Mouse (Mus musculus) neutrophil, adult 59 days (primary cell): Measurements from ENCODE around the gene Hoxa10. TPM values are rescaled to one million over a fixed set of nuclear protein-coding genes. Genes with fewer than 3 reads are reported as not detected.

Experiments
- total RNA-seq, 2 experiments: library from RNA; stranded (reverse); gene quantifications; 1 replicate in 1 of 2; 2 replicates in 1 of 2; pipeline ENCODE4 v1.2.4; 2023

Hoxa10 gene
- not detected for total RNA-seq

GRCm38 (mm10) chr6:52240389-52241000, at the start of gene Hoxa10:
TSS of gene Hoxa10 (minus strand) at chr6:52240854.

GRCm38 (mm10) chr6:52260654-52261575, 20.3 kb upstream of the Hoxa10 start, which contains the start of gene Hoxa13:
TSS of gene Hoxa13 (minus strand) at chr6:52260880.

GRCm38 (mm10) chr6:52245757-52246142, 5.1 kb upstream of the Hoxa10 start, which contains the start of gene Hoxa11:
TSS of gene Hoxa11 (minus strand) at chr6:52245810.

DNA sequence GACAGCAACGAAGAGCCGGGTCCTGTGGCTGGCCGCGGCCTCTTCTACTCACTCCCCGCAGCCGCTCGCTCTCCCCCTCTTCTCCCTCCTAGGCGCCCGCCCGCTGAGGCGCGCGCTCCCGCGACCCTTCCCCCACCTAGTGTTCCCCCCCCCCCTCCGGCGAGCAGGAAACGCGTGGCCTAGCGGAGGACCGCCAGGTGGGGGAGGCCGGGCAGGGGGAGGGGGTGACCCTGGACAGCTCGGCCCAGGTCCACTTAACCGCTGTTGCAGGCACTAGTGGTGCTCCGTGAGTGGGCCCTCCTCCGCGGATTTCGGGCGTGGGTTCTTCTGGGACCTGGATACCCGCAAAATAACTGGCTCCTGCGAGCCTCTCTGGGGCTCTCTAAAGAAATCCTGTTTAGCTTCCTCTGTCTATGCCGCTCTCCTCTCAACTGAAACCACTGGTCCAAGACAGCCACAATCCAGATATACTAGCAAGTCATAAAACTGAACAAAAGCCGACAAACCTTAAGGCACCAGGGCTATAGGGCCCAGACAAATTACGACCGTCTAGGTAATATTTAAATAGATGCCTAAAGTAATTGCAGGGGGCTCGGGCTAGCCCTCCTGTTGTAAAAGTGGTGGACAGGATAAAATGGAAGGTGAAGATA, 10.0 kb downstream of the Hoxa10 start, which contains the start of gene Hoxa9:
Gene Hoxa9, minus strand, starts transcription at position 574 of the 650 bp plus-strand sequence.

DNA sequence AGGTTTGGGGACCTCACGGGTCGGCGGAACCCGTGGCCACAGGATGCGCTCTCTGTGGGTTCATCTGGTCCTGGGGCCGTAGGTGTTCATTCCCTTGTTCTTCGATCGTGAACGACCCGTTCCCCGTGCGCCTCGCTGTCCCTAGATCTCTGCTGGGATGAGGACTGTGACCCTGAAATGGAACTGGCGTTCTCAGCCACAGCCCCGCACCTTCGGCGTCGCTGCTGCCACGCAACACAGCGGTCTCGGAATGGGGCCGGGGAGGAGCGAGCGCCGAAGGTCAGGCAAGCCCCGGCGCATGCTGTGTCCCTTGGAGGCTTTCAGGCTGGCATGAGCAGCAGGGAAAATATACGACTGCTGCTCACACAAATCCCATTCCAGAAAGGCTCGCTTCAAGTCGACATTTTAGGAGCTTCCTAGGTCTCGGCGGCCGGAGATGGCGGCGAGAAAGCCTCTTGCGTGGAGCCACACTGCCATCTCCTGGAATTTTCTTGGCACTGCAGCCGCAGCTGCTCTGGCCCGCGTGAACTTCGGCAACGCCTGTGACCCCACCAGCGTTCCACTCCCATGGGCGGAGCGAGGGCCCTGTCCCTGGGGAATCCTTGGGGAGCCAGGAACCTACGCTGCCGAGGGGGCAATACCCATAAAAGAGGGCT, 19.2 kb downstream of the Hoxa10 start, which contains the start of gene Hoxa7:
Gene Hoxa7, minus strand, starts transcription at position 518 of the 656 bp plus-strand sequence.

DNA sequence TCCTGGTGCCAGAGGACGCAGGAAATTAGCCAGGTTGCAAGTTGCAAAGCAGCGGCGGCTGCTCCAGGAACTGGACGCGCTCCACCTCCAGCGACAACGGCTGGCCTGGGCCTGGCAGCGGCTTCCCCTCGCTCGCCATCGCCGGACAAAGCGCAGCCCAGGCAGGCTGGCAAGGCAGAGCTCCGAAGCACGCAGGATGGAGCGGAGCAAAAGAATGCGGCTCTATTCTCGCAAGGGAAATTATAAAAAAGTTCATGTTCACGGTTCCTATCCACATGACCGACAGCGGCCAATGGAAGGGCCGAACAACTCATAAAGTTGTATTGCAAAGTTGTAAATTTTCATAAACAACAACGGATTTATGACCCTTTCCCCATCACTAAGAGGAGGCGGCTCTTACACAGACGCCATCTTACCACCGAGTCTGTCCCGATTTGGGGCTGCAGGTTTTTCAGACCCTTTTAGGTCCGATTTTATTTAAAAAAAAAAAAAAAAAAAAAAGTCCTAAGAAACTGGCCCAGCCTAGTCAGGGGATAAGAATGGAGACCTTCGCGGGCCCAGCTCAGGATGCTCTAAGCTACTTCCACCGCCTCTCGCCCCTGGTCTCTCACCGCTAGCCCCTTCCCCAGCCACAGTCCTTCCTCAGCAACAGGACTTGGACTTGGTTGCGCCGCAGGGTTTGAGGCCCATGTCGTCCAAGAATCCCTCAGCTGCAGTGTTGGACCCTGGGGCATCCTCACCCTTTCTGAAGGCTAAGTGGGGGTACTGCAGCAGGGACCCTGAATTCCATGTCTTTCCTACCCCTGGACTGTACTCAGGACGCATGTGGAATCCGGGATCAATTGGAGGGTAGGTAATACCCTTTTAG, 27.3 kb downstream of the Hoxa10 start, which contains the start of the genes Hoxa3 and Gm28308:
Gene Hoxa3, minus strand, starts transcription at position 218 of the 868 bp plus-strand sequence.
Gene Gm28308, minus strand, starts transcription at position 221 of the 868 bp plus-strand sequence.

DNA sequence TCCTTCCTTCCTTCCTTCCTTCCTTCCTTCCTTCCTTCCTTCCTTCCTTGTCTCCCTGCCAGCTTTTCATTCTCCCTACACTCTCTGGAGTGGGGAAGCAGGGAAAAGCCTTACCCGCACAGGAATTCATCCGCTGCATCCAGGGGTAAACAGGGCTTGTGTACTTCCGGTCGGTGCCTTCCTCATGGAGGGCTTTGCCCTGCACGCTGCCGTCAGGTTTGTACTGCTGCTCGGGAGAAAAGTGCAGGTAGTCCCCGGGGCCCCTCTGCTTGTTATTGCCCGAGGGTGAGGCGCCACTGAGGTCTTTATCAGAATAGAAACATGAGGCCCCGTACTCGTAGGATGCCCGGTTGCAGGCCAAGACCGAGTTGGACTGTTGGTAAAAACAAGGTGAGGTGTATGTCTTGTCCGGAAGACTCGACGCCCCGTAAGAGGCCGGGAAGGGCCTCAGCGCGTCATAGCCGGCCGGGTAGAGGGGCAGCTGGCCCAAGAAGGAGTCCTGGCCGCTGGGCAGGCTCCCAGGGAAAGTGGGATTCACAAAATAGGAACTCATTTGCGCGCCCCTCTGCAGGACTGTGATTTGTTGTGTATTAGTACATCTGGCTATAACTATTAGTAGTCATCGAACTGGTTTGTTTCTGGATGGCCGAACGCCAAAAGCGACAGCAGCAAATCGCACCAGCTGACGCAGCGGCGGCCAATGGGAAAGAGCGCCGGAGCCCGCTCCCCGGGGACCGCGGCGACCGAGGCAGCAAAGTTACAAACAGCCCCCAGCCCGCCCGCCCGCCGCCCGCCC, 32.4 kb downstream of the Hoxa10 start, which contains the start of gene Hoxa6:
Gene Hoxa6, minus strand, starts transcription at position 651 of the 796 bp plus-strand sequence.

GRCm38 (mm10) chr6:52204050-52204752, 36.5 kb downstream of the Hoxa10 start, which contains the start of gene Hoxa5:
TSS of gene Hoxa5 (minus strand) at chr6:52204587.

GRCm38 (mm10) chr6:52190906-52191810, 49.5 kb downstream of the Hoxa10 start, which contains the start of gene Hoxa4:
TSS of gene Hoxa4 (minus strand) at chr6:52191753.

Other genes with a start within 250 kb of the Hoxa10 start
- gene Skap2, start 228.3 kb downstream of the Hoxa10 start, total RNA-seq, result 100 to 1,000 TPM; 199 to 208 TPM
- gene Hoxa1, start 82.5 kb downstream of the Hoxa10 start, total RNA-seq, result not detected
- gene Hoxa2, start 76.0 kb downstream of the Hoxa10 start, total RNA-seq, result under 1 TPM in 1 of 2 experiments, not detected in 1; 0.27 TPM
- gene 5730596B20Rik, start 63.4 kb downstream of the Hoxa10 start, total RNA-seq, result not detected
- gene Hoxa4, start 49.1 kb downstream of the Hoxa10 start, total RNA-seq, result under 1 TPM in 1 of 2 experiments, not detected in 1; 0.22 TPM
- under 1 TPM; 0.18 to 0.20 TPM for gene Hoxa5, start 36.3 kb downstream of the Hoxa10 start, total RNA-seq
- not detected for gene Hoxa6, start 32.1 kb downstream of the Hoxa10 start, total RNA-seq
- not detected for gene Hoxa3, start 27.5 kb downstream of the Hoxa10 start, total RNA-seq
- not detected for gene Gm28308, start 27.5 kb downstream of the Hoxa10 start, total RNA-seq
- under 1 TPM; 0.38 to 0.46 TPM for gene Hoxa7, start 19.0 kb downstream of the Hoxa10 start, total RNA-seq
- under 1 TPM; 0.97 to 1.00 TPM for gene Hoxa9, start 9.8 kb downstream of the Hoxa10 start, total RNA-seq
- gene Hoxa11, start 5.0 kb upstream of the Hoxa10 start, total RNA-seq, result not detected
- not detected for gene Hoxa13, start 20.0 kb upstream of the Hoxa10 start, total RNA-seq
- not detected for gene Evx1, start 72.6 kb upstream of the Hoxa10 start, total RNA-seq